Mouse (Mus musculus): ENCODE results near the gene Ccdc150. TPM values are rescaled to one million over a fixed set of nuclear protein-coding genes. Genes with fewer than 3 reads are reported as not detected.

The Ccdc150 gene
- total RNA-seq, 1 experiment: 1.1 TPM

DNA sequence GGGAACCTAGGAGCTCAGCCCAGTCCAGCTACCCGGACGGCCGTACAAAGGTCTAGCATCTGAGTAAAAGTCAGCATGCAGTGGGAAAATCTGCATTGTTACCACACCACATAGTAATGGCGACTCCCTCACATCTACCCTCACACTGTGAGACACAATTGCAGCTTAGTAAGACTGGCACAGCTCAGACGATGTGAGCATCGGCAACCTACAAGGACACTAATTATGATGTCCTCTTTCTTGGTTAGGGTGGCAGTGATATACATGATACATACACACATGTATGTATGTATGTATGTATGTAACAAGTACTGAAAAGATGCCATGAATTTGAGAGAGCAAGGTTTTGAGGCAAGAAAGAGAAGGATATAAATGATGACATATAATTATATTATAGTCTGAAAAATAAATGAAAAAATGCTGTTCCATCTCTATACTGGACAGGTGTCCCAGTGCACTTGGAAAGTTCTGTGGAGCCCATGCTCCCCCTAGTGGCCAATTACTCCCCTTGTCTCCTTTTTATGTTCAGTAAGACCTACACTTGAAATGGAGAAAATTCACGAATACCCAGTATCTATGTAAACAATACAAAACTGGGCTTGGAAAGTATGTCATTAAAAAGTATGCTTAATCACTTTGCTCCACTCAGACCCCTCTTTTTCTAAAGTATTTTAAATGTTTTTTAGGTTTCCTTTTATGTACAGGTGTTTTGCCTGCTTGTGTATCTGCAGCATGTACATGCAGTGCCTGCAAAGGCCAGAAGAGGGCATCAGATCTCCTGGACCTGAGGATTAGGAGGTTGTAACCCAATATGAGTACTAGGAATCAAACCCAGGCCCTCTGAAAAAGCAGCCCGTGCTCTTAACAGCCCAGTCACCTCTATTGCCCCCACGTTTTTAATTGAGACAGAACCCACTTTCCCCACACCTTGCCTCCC is 130.8 kb downstream of the Ccdc150 start:
- in situ Hi-C loops (cut with MboI; ENCODE audit: low sequenced_read_pairs in 2 of 2, unreplicated experiment in 2 of 2): no loop called here
- no peaks in the 10 kb centered on the region for H3K36me3 ChIP-seq (ENCODE audit: control insufficient read depth, insufficient read depth, low read length, poor library complexity, severe bottlenecking)

DNA sequence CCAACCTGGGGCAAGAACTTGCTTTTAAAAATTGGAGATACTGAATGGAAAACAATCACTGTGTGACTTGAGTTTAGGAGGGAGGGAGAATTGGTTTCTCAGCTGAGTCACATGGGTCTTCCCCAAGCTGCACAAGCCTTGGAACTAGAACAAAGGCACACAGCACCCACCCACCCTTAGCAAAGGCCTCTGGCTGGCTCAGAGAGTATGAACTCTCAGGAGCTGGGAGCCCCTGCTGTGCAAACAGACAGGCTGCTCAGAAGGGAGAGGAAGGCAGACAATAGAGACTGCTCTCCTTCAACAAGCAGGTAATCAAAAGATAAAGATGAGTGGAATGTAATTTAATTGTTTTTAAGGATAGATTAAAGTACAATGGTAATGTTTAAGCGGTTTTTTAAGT is 133.7 kb downstream of the Ccdc150 start:
- Histone ChIP-seq H3K9me3 (ENCODE audit: control insufficient read depth, insufficient read depth, low read depth, low read length) (no peaks in the 10 kb centered on the region), H3K9ac (ENCODE audit: insufficient read depth, low read depth, low read length, poor library complexity, severe bottlenecking) (no peak overlapping the region), H3K36me3 (ENCODE audit: control insufficient read depth, insufficient read depth, low read length, poor library complexity, severe bottlenecking) (no peaks in the 10 kb centered on the region), H3K4me3 (ENCODE audit: insufficient read depth in 1 of 2, low read depth in 1 of 2, low read length in 2 of 2, poor library complexity in 1 of 2, severe bottlenecking in 1 of 2) (no peak overlapping the region), H3K4me1 (ENCODE audit: control insufficient read depth in 2 of 2, insufficient read depth in 2 of 2, low read length in 2 of 2, poor library complexity in 1 of 2) (peaks cover 0 to 4% of the 10 kb centered on the region in 2 experiments; a peak in 1 of 4 replicates), H3K27ac (ENCODE audit: insufficient read depth, low read depth, low read length, poor library complexity, severe bottlenecking) (no peak overlapping the region)
- DNase-seq (ENCODE audit: low read depth, low spot score): peak; percentile 63
- TF ChIP-seq CHD2 (IDR thresholded peaks at IDR 0.05; ENCODE audit: low read depth, low read length) (no peak), ZC3H11A (IDR thresholded peaks at IDR 0.05; ENCODE audit: borderline replicate concordance, low read depth, low read length) (no peak), HCFC1 (IDR thresholded peaks at IDR 0.05; ENCODE audit: borderline replicate concordance, insufficient read depth, low read length) (no peak), MAFK (IDR thresholded peaks at IDR 0.05; ENCODE audit: insufficient read depth, low read depth, low read length) (no peak), ZNF384 (IDR thresholded peaks at IDR 0.05; ENCODE audit: low read depth, low read length) (no peak)
- in situ Hi-C loops (cut with MboI; ENCODE audit: low sequenced_read_pairs in 2 of 2, unreplicated experiment in 2 of 2): no loop called here

More for the DNA sequence above, 130.8 kb downstream of the Ccdc150 start:
- peak; percentile 73 for DNase-seq (ENCODE audit: low read depth, low spot score)
- no peak overlapping the region for H3K27ac ChIP-seq (ENCODE audit: insufficient read depth, low read depth, low read length, poor library complexity, severe bottlenecking)
- no peaks in the 10 kb centered on the region for H3K9me3 ChIP-seq (ENCODE audit: control insufficient read depth, insufficient read depth, low read depth, low read length)
- no peak for TF ChIP-seq MAFK (IDR thresholded peaks at IDR 0.05; ENCODE audit: insufficient read depth, low read depth, low read length)
- TF ChIP-seq ZC3H11A (IDR thresholded peaks at IDR 0.05; ENCODE audit: borderline replicate concordance, low read depth, low read length): peak; percentile 63
- TF ChIP-seq CHD2 (IDR thresholded peaks at IDR 0.05; ENCODE audit: low read depth, low read length): no peak
- H3K4me3 ChIP-seq (ENCODE audit: insufficient read depth in 1 of 2, low read depth in 1 of 2, low read length in 2 of 2, poor library complexity in 1 of 2, severe bottlenecking in 1 of 2): no peak overlapping the region
- no peak overlapping the region for H3K9ac ChIP-seq (ENCODE audit: insufficient read depth, low read depth, low read length, poor library complexity, severe bottlenecking)
- peaks cover 0 to 4% of the 10 kb centered on the region in 2 experiments; a peak in 1 of 4 replicates for H3K4me1 ChIP-seq (ENCODE audit: control insufficient read depth in 2 of 2, insufficient read depth in 2 of 2, low read length in 2 of 2, poor library complexity in 1 of 2)

DNA sequence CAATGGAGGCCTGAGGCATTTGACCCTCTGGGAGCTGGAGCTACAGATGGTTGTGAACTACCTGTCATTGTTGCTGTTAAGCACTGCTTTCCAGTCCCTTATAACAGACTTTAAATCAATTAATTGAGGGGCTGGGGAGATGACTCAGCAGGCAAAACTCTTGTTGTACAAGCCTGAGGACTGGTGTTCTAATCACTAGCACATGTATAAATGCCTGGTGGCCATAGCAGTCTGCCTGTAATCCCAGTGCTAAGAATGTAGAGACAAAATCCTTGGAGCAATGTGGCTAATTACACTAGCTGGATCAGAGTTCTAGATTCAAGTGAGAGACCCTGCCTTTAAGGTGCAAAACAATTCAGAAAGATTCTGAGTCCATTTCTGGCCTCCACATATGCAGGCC is 152.3 kb downstream of the Ccdc150 start:
- Histone ChIP-seq H3K36me3 (ENCODE audit: control insufficient read depth, insufficient read depth, low read length, poor library complexity, severe bottlenecking) (peaks cover 9% of the 10 kb centered on the region), H3K4me3 (ENCODE audit: insufficient read depth in 1 of 2, low read depth in 1 of 2, low read length in 2 of 2, poor library complexity in 1 of 2, severe bottlenecking in 1 of 2) (no peak overlapping the region), H3K9ac (ENCODE audit: insufficient read depth, low read depth, low read length, poor library complexity, severe bottlenecking) (no peak overlapping the region), H3K27ac (ENCODE audit: insufficient read depth, low read depth, low read length, poor library complexity, severe bottlenecking) (no peak overlapping the region), H3K9me3 (ENCODE audit: control insufficient read depth, insufficient read depth, low read depth, low read length) (no peaks in the 10 kb centered on the region), H3K4me1 (ENCODE audit: control insufficient read depth in 2 of 2, insufficient read depth in 2 of 2, low read length in 2 of 2, poor library complexity in 1 of 2) (0 out of 4 replicates have a peak, but pooled peaks cover 0 to 3% of the 10 kb centered on the region in 2 experiments)
- in situ Hi-C loops (cut with MboI; ENCODE audit: low sequenced_read_pairs in 2 of 2, unreplicated experiment in 2 of 2): no loop called here
- TF ChIP-seq HCFC1 (IDR thresholded peaks at IDR 0.05; ENCODE audit: borderline replicate concordance, insufficient read depth, low read length): no peak
- TF ChIP-seq MAFK (IDR thresholded peaks at IDR 0.05; ENCODE audit: insufficient read depth, low read depth, low read length): 0 out of 2 replicates have a peak, but pooled peaks have one; percentile 18
- TF ChIP-seq ZNF384 (IDR thresholded peaks at IDR 0.05; ENCODE audit: low read depth, low read length): no peak
- no peak for TF ChIP-seq ZC3H11A (IDR thresholded peaks at IDR 0.05; ENCODE audit: borderline replicate concordance, low read depth, low read length)
- no peak for TF ChIP-seq CHD2 (IDR thresholded peaks at IDR 0.05; ENCODE audit: low read depth, low read length)
- no peak for DNase-seq (ENCODE audit: low read depth, low spot score)

Other genes with a start within 250 kb of the Ccdc150 start
- gene Hecw2, start 55.5 kb upstream of the Ccdc150 start, total RNA-seq (2012; rRNA removed): 2.9 and 6.6 TPM in 2 replicates
- gene Gtf3c3, start 188.3 kb downstream of the Ccdc150 start, total RNA-seq (2012; rRNA removed): 23.0 and 29.9 TPM in 2 replicates

Measured in ES-E14 (cell line).